Mouse (Mus musculus) thymus, adult 2 months (tissue): ENCODE measurements around the gene Cntn3.

ENCODE experiments used
- CTCF ChIP-seq: fragments of 200-500 bp; IDR thresholded peaks from 2 replicates; pipeline ENCODE4 v1.5.1; 2012; ENCODE audit warnings: mild to moderate bottlenecking, control low read depth, low read length, moderate library complexity, borderline replicate concordance; ENCODE audit not compliant: control insufficient read depth, poor library complexity, insufficient read depth; ENCODE audit errors: extremely low read depth
- POLR2A ChIP-seq: fragments of 200-500 bp; IDR thresholded peaks from 2 replicates; pipeline ENCODE4 v1.6.1; 2012; ENCODE audit warnings: mild to moderate bottlenecking, low read length, control low read depth, moderate library complexity; ENCODE audit not compliant: control insufficient read depth, poor library complexity, insufficient read depth; ENCODE audit errors: extremely low read depth

- no peak for TF ChIP-seq POLR2A
- TF ChIP-seq CTCF, result no peak
Observed at GRCm38 (mm10) chr6:102363291-102363832, 209.5 kb downstream of the Cntn3 start.
